Mouse (Mus musculus): ENCODE measurements around the gene Gm44503. TPM values are rescaled to one million over a fixed set of nuclear protein-coding genes. Genes with fewer than 3 reads are reported as not detected.

The Gm44503 gene
- total and polyA plus RNA-seq, 2 experiments from 2014 or later: not detected

DNA sequence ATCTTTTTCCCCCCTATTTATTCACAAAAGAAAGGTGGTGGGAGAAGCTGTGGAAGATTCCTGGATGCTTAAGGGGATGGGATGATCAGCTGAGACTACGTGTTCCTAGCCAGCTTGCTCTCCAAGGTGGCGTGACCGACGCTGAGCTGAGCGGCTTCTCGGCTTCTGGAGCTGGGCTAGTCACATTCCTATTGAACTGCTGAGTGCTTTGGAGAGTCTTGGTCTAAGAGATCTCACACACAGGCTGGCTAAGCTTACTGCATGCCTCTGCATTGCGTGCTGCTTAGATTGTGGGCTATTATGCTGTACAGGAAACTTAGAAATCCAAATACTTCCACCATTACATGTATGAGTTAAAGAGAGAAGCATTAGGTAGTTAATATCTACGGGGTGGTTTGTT lies 45.4 kb downstream of the Gm44503 start:
- H3K27ac ChIP-seq (ENCODE audit: low read depth, low read length): no peak overlapping the region
- no peaks in the 10 kb centered on the region for H3K4me1 ChIP-seq (ENCODE audit: insufficient read depth, low read length)
- H3K9ac ChIP-seq (replicated peaks; ENCODE audit: low read length, poor library complexity, severe bottlenecking): no peak overlapping the region
- 91% methylated on average over 8 of the region's 8 CpGs for WGBS
- no peak overlapping the region for H3K4me2 ChIP-seq (ENCODE audit: low read depth, low read length, poor library complexity, severe bottlenecking)
- DNase-seq (ENCODE audit: low spot score) (no peak), ATAC-seq (ENCODE audit: low FRiP score) (no peak)
- no peak overlapping the region for H3K4me3 ChIP-seq (ENCODE audit: low read depth, low read length)
- peaks cover 42% of the 10 kb centered on the region for H3K36me3 ChIP-seq (ENCODE audit: insufficient read depth, low read length)
- no peaks in the 10 kb centered on the region for H3K9me3 ChIP-seq (ENCODE audit: low read length)
- no peaks in the 10 kb centered on the region for H3K27me3 ChIP-seq (ENCODE audit: insufficient read depth, low read length)
- no peak for TF ChIP-seq CTCF (IDR thresholded peaks at IDR 0.05)

DNA sequence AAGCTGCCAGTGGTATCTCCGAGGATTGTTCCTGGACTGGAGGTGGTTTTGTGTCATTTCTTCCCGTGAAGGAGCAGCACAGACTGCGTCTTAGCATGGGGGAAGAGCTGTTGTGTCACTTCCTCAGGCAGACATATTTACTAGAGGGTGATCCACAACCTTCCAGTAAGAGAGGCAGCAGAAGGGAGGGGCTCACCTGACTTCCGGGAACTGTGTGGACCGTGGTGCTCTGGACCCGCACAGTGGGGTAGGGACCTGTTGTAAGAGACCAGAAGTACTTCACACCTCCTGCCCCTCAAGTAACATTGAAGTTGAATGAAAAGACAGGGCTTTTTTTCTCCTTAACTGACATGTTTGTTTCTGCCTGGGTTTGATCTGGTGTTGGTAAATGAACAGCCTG lies 46.5 kb downstream of the Gm44503 start:
- 90% methylated on average over 6 of the region's 6 CpGs for WGBS
- no peaks in the 10 kb centered on the region for H3K27me3 ChIP-seq (ENCODE audit: insufficient read depth, low read length)
- H3K27ac ChIP-seq (ENCODE audit: low read depth, low read length): no peak overlapping the region
- no peak overlapping the region for H3K4me2 ChIP-seq (ENCODE audit: low read depth, low read length, poor library complexity, severe bottlenecking)
- TF ChIP-seq CTCF (IDR thresholded peaks at IDR 0.05): no peak
- no peaks in the 10 kb centered on the region for H3K4me1 ChIP-seq (ENCODE audit: insufficient read depth, low read length)
- DNase-seq (ENCODE audit: low spot score) (no peak), ATAC-seq (ENCODE audit: low FRiP score) (no peak)
- H3K9ac ChIP-seq (replicated peaks; ENCODE audit: low read length, poor library complexity, severe bottlenecking): no peak overlapping the region
- H3K9me3 ChIP-seq (ENCODE audit: low read length): no peaks in the 10 kb centered on the region
- H3K36me3 ChIP-seq (ENCODE audit: insufficient read depth, low read length): peaks cover 48% of the 10 kb centered on the region
- H3K4me3 ChIP-seq (ENCODE audit: low read depth, low read length): no peak overlapping the region

DNA sequence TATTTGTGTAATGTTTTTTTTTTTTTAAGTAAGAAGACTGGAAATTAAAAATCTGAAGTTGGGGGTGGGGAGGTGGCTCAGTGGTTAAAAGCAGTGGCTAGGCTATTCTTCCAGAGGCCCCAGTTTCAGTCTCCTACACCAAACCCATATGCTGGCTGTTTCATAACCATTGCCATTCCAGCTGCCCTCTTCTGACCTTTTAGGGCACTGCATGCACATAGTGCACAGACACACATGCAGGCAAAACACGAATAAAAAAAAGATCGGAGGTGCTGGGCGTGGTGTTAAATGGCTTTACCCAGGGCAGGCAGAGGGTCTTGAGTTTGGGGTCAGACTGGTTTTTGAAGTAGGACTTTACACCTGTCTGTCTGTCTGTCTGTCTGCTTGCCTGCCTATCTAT lies 47.5 kb downstream of the Gm44503 start:
- H3K9me3 ChIP-seq (ENCODE audit: low read length): no peaks in the 10 kb centered on the region
- no peak overlapping the region for H3K4me2 ChIP-seq (ENCODE audit: low read depth, low read length, poor library complexity, severe bottlenecking)
- no peak overlapping the region for H3K4me3 ChIP-seq (ENCODE audit: low read depth, low read length)
- peaks cover 50% of the 10 kb centered on the region for H3K36me3 ChIP-seq (ENCODE audit: insufficient read depth, low read length)
- no peak for DNase-seq (ENCODE audit: low spot score)
- ATAC-seq (ENCODE audit: low FRiP score): no peak
- H3K27me3 ChIP-seq (ENCODE audit: insufficient read depth, low read length): no peaks in the 10 kb centered on the region
- H3K27ac ChIP-seq (ENCODE audit: low read depth, low read length): no peak overlapping the region
- H3K4me1 ChIP-seq (ENCODE audit: insufficient read depth, low read length): no peaks in the 10 kb centered on the region
- H3K9ac ChIP-seq (replicated peaks; ENCODE audit: low read length, poor library complexity, severe bottlenecking): no peak overlapping the region
- WGBS: 98% methylated on average over 3 of the region's 3 CpGs
- peak; percentile 55 for TF ChIP-seq CTCF (IDR thresholded peaks at IDR 0.05)

DNA sequence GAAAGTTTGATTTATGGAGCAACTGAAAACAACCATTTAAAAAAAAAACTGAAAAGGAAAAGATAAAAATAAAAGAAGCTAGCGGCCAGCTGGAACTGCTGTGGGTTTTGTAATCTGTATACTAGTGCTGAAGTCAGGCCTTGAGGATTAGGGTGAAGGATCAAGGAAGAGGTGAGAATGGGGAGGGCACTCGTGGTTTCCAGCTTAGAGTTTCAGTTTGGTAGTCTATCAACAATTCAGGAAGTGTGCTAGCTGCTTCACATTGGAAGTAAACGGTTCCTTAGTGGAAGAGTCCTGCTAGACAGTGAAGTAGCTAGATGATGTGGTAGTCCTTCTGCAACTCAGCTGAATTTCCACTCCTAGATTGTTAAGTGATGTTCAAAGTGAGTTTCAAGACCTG lies 49.7 kb downstream of the Gm44503 start:
- no peak for ATAC-seq (ENCODE audit: low FRiP score)
- WGBS: 74% methylated on average over 3 of the region's 3 CpGs
- H3K9ac ChIP-seq (replicated peaks; ENCODE audit: low read length, poor library complexity, severe bottlenecking): no peak overlapping the region
- H3K27ac ChIP-seq (ENCODE audit: low read depth, low read length): no peak overlapping the region
- H3K4me1 ChIP-seq (ENCODE audit: insufficient read depth, low read length): no peaks in the 10 kb centered on the region
- peaks cover 48% of the 10 kb centered on the region for H3K36me3 ChIP-seq (ENCODE audit: insufficient read depth, low read length)
- TF ChIP-seq CTCF (IDR thresholded peaks at IDR 0.05): no peak
- no peaks in the 10 kb centered on the region for H3K9me3 ChIP-seq (ENCODE audit: low read length)
- no peaks in the 10 kb centered on the region for H3K27me3 ChIP-seq (ENCODE audit: insufficient read depth, low read length)
- H3K4me3 ChIP-seq (ENCODE audit: low read depth, low read length): no peak overlapping the region
- DNase-seq (ENCODE audit: low spot score): no peak
- H3K4me2 ChIP-seq (ENCODE audit: low read depth, low read length, poor library complexity, severe bottlenecking): no peak overlapping the region

DNA sequence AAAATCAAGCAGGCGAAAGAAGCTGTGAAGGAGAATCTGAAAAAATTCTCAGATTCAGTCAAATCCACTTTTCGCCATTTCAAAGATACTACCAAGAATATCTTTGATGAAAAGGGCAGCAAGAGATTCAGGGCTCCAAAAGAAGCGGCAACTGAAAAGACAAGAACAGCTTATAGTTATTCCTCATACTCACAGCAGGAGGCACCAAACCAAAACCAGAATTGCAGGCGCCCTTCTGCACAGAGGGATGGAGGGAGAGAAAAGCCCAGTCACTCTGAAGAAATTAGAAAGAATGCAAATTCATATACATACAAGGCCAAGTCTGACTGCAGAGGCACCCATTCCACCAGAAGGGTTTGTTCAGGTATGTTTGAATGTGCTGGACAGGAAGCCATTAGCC lies 54.0 kb downstream of the Gm44503 start:
- H3K4me1 ChIP-seq (ENCODE audit: insufficient read depth, low read length): no peaks in the 10 kb centered on the region
- no peaks in the 10 kb centered on the region for H3K27me3 ChIP-seq (ENCODE audit: insufficient read depth, low read length)
- WGBS: 92% methylated on average over 4 of the region's 4 CpGs
- peak; percentile 45 for TF ChIP-seq CTCF (IDR thresholded peaks at IDR 0.05)
- ATAC-seq (ENCODE audit: low FRiP score) (no peak), DNase-seq (ENCODE audit: low spot score) (no peak)
- no peak overlapping the region for H3K27ac ChIP-seq (ENCODE audit: low read depth, low read length)
- no peaks in the 10 kb centered on the region for H3K9me3 ChIP-seq (ENCODE audit: low read length)
- no peak overlapping the region for H3K4me2 ChIP-seq (ENCODE audit: low read depth, low read length, poor library complexity, severe bottlenecking)
- no peak overlapping the region for H3K9ac ChIP-seq (replicated peaks; ENCODE audit: low read length, poor library complexity, severe bottlenecking)
- H3K36me3 ChIP-seq (ENCODE audit: insufficient read depth, low read length): peaks cover 60% of the 10 kb centered on the region
- H3K4me3 ChIP-seq (ENCODE audit: low read depth, low read length): no peak overlapping the region

DNA sequence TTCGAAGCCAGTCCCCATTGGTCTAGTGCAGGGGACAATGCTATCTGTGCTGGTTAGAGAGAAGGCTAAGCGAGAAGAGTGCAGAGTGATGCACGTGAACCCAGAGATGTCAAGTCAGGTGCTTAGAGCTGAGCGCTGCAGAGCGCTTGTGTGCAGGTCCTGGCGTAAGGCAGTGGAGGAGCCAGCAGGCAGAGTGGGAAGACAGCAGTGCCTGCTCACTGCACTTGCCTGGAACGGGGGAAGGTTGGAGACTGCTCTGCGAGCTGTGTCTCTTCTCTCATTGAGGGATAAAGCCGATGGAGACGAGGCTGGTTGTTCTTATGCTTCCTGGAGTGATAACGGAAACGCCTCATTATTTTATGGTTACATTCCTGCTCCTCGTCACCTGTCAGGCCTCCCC lies 56.1 kb downstream of the Gm44503 start:
- no peak overlapping the region for H3K9ac ChIP-seq (replicated peaks; ENCODE audit: low read length, poor library complexity, severe bottlenecking)
- WGBS: 92% methylated on average over 13 of the region's 13 CpGs
- H3K27me3 ChIP-seq (ENCODE audit: insufficient read depth, low read length): no peaks in the 10 kb centered on the region
- ATAC-seq (ENCODE audit: low FRiP score) (no peak), DNase-seq (ENCODE audit: low spot score) (no peak)
- no peak overlapping the region for H3K27ac ChIP-seq (ENCODE audit: low read depth, low read length)
- no peak for TF ChIP-seq CTCF (IDR thresholded peaks at IDR 0.05)
- H3K4me1 ChIP-seq (ENCODE audit: insufficient read depth, low read length): no peaks in the 10 kb centered on the region
- no peak overlapping the region for H3K4me3 ChIP-seq (ENCODE audit: low read depth, low read length)
- no peak overlapping the region for H3K4me2 ChIP-seq (ENCODE audit: low read depth, low read length, poor library complexity, severe bottlenecking)
- peaks cover 75% of the 10 kb centered on the region for H3K36me3 ChIP-seq (ENCODE audit: insufficient read depth, low read length)
- no peaks in the 10 kb centered on the region for H3K9me3 ChIP-seq (ENCODE audit: low read length)
